Mouse (Mus musculus) liver, embryonic 14.5 days (tissue): Measurements from ENCODE around the gene Cyp11a1.

Source experiments
- CTCF ChIP-seq: IDR thresholded peaks from 2 replicates; pipeline ENCODE4 v1.5.1; 2016; ENCODE audit warnings: antibody characterized with exemption, low read depth, control low read depth
- EP300 ChIP-seq: IDR thresholded peaks from 2 replicates; pipeline ENCODE4 v1.6.1; 2016; ENCODE audit warnings: antibody characterized with exemption, low read depth

DNA sequence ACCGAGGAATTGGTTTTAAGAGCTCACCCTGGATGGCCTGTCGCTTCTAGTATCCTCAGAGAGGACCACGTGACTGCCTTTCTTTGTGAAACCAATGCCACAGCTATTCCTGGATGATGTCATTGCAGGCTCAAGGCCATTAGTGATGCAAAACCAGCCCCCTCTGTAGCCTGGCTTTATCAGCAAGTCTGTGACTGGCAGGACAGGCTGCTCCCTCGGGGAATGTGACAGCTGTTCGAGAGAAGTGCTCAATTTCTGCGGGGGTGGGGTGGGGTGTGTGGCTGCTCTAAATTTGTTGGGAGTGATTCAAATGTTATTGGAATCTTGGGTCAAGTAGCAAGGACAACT lies 2.8 kb downstream of the Cyp11a1 start:
- no peak for TF ChIP-seq CTCF
- TF ChIP-seq EP300, result no peak
